Mouse (Mus musculus): ENCODE measurements at regions not wholly inside any gene's neighbourhood (a gene's known extent, or its start where the extent isn't known, plus 50 kb on each side); places are given as distances from the start of the nearest gene placed in this dataset.

DNA sequence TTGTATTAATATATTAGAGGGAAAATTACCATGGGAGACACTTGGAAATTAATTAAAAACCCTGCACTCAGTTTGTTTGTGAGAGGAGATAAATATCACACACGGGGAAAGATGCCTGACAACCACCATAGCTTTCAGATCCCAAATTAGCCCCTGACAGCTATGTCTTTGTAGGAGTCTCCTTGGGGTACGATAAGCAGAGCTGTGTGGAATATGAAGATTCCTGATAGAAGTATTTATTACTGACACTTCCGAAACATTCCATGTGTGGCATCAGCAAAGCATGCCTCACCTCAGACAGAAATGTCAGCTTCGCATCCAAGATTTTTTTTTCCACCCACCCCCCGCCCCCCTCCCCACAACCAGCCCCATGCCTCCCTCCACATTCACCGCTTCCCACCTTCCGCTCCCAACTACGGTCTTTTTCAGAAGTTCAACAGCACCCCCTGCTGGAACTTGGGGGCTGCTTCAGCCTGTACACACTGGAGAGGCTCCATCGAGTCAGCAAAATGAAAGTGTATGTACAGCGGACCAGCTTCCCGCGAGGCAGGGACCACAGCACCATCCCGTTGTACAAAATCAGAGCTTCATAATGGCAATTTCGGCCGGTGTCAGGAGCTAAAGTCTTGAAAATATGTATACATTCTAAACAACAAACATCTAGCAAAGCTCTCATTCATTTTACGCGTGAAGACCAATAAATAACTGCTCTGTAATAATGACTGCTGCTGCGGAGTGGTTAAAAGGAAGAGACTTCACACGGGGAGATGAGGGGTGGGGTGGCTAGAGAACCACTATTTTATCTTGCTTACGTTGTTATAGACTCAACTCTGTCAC, 66.7 kb downstream of the Rwdd3 start:
- peak; percentile 94 for ATAC-seq (ENCODE audit: low FRiP score)
- 24% methylated on average over 20 of the region's 20 CpGs for WGBS
- Histone ChIP-seq H3K9me3 (no peaks in the 10 kb centered on the region), H3K4me3 (replicated peaks) (peak overlapping the region; percentile 21; the same call in 1 of the 2 replicates), H3K36me3 (replicated peaks) (no peaks in the 10 kb centered on the region), H3K27me3 (no peaks in the 10 kb centered on the region), H3K4me1 (peaks cover 6% of the 10 kb centered on the region), H3K9ac (no peak overlapping the region), H3K27ac (no peak overlapping the region), H3K4me2 (peak overlapping the region; percentile 35)

DNA sequence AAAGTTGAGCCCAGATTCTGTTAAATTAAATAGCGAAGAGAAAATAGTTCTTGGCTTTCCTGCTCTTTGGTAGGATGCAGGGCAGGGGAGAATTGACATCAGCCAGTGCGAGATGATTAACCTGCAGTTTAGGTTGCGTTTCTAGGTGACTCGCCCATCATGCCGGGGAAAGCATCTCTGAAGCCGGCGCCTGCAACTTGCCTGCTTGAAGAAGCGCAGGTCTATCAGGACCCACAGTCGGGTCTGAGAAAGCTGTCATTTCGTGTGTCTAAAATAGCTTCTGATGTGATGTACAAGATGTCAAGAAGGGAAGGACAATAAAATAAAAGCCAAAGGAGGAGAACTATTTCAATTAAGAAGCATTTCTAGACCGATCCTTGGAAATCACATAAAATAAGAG, 68.6 kb downstream of the Rwdd3 start:
- no peak overlapping the region for H3K4me2 ChIP-seq
- H3K4me3 ChIP-seq (replicated peaks): no peak overlapping the region
- H3K36me3 ChIP-seq (replicated peaks): no peaks in the 10 kb centered on the region
- 0 out of 2 replicates have a peak overlapping the region, but pooled peaks have one; percentile 32 for H3K27ac ChIP-seq
- H3K9me3 ChIP-seq: no peaks in the 10 kb centered on the region
- peaks cover 6% of the 10 kb centered on the region for H3K4me1 ChIP-seq
- ATAC-seq (ENCODE audit: low FRiP score): no peak
- H3K27me3 ChIP-seq: no peaks in the 10 kb centered on the region
- 76% methylated on average over 11 of the region's 11 CpGs for WGBS
- H3K9ac ChIP-seq: no peak overlapping the region

DNA sequence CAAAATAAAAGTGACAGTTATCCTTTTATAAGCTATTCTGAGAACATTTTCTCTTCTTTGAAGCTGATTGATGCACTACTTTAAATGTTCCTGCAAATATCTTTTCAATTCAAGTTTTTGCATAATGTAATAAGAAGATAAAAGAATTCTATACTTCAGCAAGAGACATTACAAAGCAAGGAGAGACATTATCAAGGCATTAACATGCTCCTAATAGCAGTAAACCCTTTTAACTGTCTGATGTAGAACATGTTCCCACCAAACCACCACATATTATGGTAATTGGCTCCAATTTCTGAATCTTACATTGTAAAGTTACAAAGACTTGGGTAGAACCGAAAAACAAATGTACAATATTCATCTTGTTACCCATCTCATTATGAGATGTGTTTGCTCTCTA, 69.4 kb downstream of the Rwdd3 start:
- H3K4me2 ChIP-seq: no peak overlapping the region
- no peak for ATAC-seq (ENCODE audit: low FRiP score)
- H3K27me3 ChIP-seq: no peaks in the 10 kb centered on the region
- H3K4me3 ChIP-seq (replicated peaks): no peak overlapping the region
- H3K36me3 ChIP-seq (replicated peaks): no peaks in the 10 kb centered on the region
- peaks cover 6% of the 10 kb centered on the region for H3K4me1 ChIP-seq
- no peak overlapping the region for H3K27ac ChIP-seq
- H3K9ac ChIP-seq: no peak overlapping the region
- 80% methylated on average over 1 of the region's 1 CpGs for WGBS
- no peaks in the 10 kb centered on the region for H3K9me3 ChIP-seq

DNA sequence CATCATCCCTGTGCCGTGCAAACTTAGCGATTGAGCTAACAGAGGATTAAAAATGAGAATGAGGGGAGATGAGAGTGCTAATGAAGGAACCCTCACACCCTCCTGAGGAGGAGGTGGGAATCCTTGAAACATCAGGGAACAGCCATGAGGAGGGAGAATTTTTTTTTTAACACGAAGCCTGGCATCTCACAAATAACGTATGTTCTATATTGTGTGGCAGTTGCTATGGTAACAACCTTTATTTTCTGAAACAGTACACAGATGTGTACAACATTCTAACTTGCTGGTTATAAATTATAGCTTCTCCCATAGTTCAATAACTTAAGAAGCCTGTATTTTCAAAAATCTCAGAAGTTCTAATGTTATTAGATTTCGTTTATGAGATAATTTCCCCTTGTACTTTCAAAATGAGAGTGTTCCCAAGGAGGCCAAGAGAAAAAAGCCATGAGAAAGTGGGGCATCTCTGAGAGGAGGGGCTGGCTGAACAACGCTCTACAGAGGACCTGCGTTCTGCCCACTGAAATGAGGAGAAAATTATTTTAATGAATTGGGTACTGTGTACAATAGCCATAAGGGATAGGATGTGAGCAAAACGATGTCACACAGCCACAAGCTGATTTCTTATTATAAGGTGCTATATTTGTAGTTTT, 71.2 kb downstream of the Rwdd3 start:
- Histone ChIP-seq H3K9me3 (no peaks in the 10 kb centered on the region), H3K27ac (no peak overlapping the region), H3K4me3 (replicated peaks) (no peak overlapping the region), H3K9ac (no peak overlapping the region), H3K27me3 (no peaks in the 10 kb centered on the region), H3K4me1 (peaks cover 6% of the 10 kb centered on the region), H3K36me3 (replicated peaks) (no peaks in the 10 kb centered on the region), H3K4me2 (no peak overlapping the region)
- 59% methylated on average over 8 of the region's 8 CpGs for WGBS
- no peak for ATAC-seq (ENCODE audit: low FRiP score)

DNA sequence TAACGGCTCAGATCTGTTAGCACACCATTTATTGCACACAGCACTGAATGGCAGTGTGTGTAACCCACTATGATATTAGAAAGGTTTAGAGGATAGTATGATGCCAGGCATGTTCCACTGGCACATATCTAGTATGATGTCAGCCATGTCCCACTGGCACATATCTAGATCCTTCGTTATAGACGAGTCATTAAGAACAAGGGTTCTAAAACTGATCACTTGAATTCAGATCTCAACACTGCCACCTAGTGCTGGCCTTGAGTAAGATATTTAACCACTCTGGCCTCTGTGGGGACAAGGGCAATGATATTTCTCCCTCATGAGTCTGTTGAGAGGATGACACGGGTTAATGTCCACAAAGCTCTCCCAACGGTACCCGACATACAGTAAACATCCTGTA, 78.0 kb downstream of the Rwdd3 start:
- Histone ChIP-seq H3K27me3 (no peaks in the 10 kb centered on the region), H3K9me3 (no peaks in the 10 kb centered on the region), H3K36me3 (replicated peaks) (no peaks in the 10 kb centered on the region), H3K4me2 (no peak overlapping the region), H3K4me3 (replicated peaks) (no peak overlapping the region), H3K27ac (no peak overlapping the region), H3K9ac (no peak overlapping the region), H3K4me1 (no peaks in the 10 kb centered on the region)
- peak; percentile 41; the same call in 1 of the 2 replicates for ATAC-seq (ENCODE audit: low FRiP score)
- WGBS: 51% methylated on average over 6 of the region's 6 CpGs

DNA sequence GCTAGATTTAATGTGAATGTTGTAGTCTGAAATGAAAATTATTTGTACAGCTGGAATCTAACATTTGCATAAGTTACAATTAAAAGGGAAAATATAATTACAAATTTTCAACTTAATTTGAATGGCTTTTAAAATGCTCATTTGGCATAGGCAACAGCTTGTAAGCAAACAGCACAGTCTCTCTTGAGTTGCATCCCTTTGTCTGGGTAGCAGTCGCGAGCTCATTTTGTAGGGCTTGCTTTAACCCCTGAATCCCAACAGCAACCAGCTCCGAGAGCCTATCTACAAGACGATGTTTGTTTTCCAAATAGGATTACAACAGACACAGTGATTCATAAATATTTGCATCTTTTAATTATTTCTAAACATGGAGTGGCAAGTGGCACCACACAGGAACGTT, 82.8 kb downstream of the Rwdd3 start:
- no peak overlapping the region for H3K4me2 ChIP-seq
- 73% methylated on average over 5 of the region's 5 CpGs for WGBS
- no peak overlapping the region for H3K27ac ChIP-seq
- H3K27me3 ChIP-seq: no peaks in the 10 kb centered on the region
- no peak overlapping the region for H3K9ac ChIP-seq
- no peak overlapping the region for H3K4me3 ChIP-seq (replicated peaks)
- no peaks in the 10 kb centered on the region for H3K36me3 ChIP-seq (replicated peaks)
- H3K4me1 ChIP-seq: no peaks in the 10 kb centered on the region
- ATAC-seq (ENCODE audit: low FRiP score): no peak
- H3K9me3 ChIP-seq: no peaks in the 10 kb centered on the region

DNA sequence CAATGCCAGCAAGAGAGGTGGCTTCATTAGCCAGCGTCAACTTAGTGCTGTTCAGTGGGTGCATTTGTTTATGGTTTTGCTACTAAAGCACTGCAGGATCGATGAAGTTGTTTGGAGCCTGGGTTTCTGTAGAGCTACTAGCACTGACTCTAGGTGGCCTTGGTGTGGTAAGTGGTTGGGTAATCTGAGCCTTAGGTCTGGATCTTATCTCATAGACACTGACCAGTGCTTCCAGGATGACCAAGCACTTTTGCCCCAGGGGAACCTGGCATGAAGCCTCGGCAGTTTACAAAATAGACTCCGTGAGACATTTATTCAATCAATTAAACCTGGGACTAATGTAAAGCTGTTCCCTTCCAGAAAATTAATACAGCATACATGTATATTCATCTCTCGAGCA, 102.8 kb downstream of the Rwdd3 start:
- H3K4me3 ChIP-seq (replicated peaks): no peak overlapping the region
- no peak for ATAC-seq (ENCODE audit: low FRiP score)
- H3K4me1 ChIP-seq: no peaks in the 10 kb centered on the region
- no peaks in the 10 kb centered on the region for H3K27me3 ChIP-seq
- no peak overlapping the region for H3K9ac ChIP-seq
- no peak overlapping the region for H3K27ac ChIP-seq
- H3K9me3 ChIP-seq: no peaks in the 10 kb centered on the region
- WGBS: 89% methylated on average over 5 of the region's 5 CpGs
- H3K36me3 ChIP-seq (replicated peaks): no peaks in the 10 kb centered on the region
- no peak overlapping the region for H3K4me2 ChIP-seq

DNA sequence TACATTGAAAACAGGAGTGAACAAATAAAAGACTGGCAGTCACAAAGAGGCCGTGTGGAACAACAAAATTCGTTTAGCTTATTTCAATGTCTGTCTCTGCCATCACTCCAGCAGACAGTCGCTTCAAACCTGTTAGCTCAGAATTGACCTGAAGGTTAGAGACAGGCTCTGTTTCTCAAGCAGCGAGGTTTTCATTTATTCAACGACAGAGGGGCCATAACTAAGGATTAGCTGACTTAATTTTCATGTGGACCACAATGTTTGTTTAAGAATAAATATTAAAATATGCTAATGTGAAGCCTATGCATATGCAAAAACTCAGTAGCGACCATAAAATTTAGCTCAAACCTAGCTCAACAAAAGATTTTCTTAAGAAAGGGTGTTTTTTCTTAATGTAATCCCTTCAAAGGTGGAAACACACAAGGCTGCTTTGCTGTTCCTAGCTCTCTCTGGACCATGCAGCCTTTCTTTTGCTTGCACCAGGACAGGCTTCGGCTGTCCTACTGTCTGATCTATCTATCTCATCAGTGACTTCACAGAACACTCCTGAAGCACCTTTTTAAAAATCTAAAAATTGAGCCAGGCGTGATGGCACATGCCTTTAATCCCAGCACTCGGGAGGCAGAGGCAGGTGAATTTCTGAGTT, 135.5 kb downstream of the Rwdd3 start:
- H3K4me1 ChIP-seq: no peaks in the 10 kb centered on the region
- no peaks in the 10 kb centered on the region for H3K36me3 ChIP-seq (replicated peaks)
- no peak overlapping the region for H3K4me2 ChIP-seq
- H3K4me3 ChIP-seq (replicated peaks): no peak overlapping the region
- H3K9ac ChIP-seq: no peak overlapping the region
- no peaks in the 10 kb centered on the region for H3K9me3 ChIP-seq
- no peak overlapping the region for H3K27ac ChIP-seq
- peak; percentile 41; the same call in 1 of the 2 replicates for ATAC-seq (ENCODE audit: low FRiP score)
- WGBS: 43% methylated on average over 9 of the region's 9 CpGs
- no peaks in the 10 kb centered on the region for H3K27me3 ChIP-seq

DNA sequence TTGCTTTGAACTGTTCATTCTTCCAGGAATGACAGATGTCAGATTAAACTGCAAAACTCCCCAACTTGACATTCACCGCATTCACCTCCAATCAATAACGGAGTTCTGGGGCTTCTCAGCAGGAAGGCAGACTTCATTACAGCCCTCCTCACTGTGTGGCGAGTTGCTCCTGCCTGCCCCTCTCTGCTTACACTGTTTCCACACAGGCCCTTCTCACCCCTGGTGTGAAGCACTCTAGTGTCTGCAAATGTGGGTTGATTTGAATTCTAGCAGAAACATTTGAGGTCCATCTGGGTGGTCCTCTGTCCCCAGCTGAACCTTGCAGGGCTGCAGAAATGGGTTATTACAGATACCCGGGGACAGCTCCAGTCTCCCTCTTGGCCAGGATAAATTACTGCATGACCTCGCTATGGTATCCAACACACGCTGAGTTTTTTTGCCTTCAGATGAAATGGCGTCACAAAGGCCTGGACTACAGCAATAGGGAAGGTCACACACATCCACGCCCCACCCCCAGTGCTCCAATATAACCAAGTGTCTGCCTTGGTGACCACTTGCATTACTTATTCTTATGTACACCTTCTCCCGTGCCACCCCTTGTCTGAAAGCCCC, 145.8 kb downstream of the Rwdd3 start:
- Histone ChIP-seq H3K9ac (no peak overlapping the region), H3K4me2 (no peak overlapping the region), H3K36me3 (replicated peaks) (no peaks in the 10 kb centered on the region), H3K27ac (0 out of 2 replicates have a peak overlapping the region, but pooled peaks have one; percentile 42), H3K4me1 (peaks cover 14% of the 10 kb centered on the region), H3K9me3 (no peaks in the 10 kb centered on the region), H3K4me3 (replicated peaks) (no peak overlapping the region), H3K27me3 (no peaks in the 10 kb centered on the region)
- WGBS: 46% methylated on average over 9 of the region's 9 CpGs
- ATAC-seq (ENCODE audit: low FRiP score): peak; percentile 83

DNA sequence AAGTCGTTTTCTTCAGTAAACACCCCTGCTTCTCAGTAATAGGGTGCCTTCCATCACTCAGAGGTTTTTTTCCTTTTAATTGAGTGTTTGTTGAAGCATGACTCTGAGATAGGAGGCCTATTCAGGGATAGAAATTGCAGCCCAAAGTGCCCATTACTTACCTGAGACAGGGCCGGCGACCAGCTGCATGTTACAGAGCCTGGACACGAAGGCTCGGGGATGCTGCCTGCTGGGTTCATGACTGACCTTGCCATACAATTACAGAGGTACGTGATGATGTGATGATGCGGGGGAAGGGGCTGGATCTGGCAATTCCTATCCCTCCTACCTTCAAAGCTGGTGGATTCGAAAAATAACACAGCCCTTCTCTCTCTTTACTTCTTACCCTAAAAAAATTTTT, 146.7 kb downstream of the Rwdd3 start:
- H3K9me3 ChIP-seq: no peaks in the 10 kb centered on the region
- 0 out of 2 replicates have a peak overlapping the region, but pooled peaks have one; percentile 3 for H3K27ac ChIP-seq
- no peaks in the 10 kb centered on the region for H3K36me3 ChIP-seq (replicated peaks)
- H3K4me1 ChIP-seq: peaks cover 14% of the 10 kb centered on the region
- H3K27me3 ChIP-seq: no peaks in the 10 kb centered on the region
- no peak overlapping the region for H3K9ac ChIP-seq
- WGBS: 38% methylated on average over 8 of the region's 8 CpGs
- no peak overlapping the region for H3K4me2 ChIP-seq
- ATAC-seq (ENCODE audit: low FRiP score): peak; percentile 58; the same call in 1 of the 2 replicates
- no peak overlapping the region for H3K4me3 ChIP-seq (replicated peaks)

DNA sequence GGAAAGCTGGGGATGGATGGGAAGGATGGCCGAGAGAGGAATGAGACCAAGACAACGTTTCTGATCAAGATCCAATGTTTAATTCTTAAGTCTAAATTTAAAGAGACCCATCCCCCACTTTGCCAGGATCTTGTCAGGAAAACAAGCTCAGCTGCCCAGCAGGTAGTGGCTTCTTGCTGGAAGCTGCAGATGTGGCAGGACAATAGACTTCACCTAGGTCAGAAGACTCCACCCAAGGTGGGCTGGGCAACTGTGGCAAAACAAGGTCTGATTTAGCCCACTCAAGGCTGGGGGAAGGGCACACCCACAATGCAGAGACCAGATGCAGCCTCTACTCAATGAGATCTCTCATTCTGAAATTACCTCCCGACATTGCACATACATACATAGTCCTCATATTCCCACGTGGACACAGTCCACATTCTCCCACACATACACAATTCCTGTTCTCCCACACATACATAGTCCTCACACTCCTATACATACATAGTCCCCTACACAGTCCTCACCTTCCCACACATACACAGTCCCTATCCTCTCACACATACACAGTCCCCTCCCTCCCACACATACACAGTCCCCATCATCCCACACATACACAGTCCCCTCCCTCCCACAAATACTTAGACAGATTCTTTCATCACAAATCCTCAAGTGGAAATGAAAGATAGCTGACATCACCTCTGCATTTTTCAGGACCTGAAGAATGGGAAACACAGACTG, 150.2 kb downstream of the Rwdd3 start:
- Histone ChIP-seq H3K36me3 (replicated peaks) (no peaks in the 10 kb centered on the region), H3K27ac (no peak overlapping the region), H3K27me3 (no peaks in the 10 kb centered on the region), H3K4me2 (no peak overlapping the region), H3K9ac (no peak overlapping the region), H3K4me3 (replicated peaks) (no peak overlapping the region), H3K4me1 (peaks cover 14% of the 10 kb centered on the region), H3K9me3 (no peaks in the 10 kb centered on the region)
- 79% methylated on average over 4 of the region's 4 CpGs for WGBS
- no peak for ATAC-seq (ENCODE audit: low FRiP score)

Data from forebrain, embryonic 12.5 days (tissue).